Mouse (Mus musculus) layer of hippocampus, adult 9-10 months (tissue): Measurements from ENCODE around the gene Nadk.

Experiments
- DNase-seq: peaks from one replicate; pipeline ENCODE4 v3.0.0; 2022; ENCODE audit warnings: low spot score

The Nadk gene

DNA sequence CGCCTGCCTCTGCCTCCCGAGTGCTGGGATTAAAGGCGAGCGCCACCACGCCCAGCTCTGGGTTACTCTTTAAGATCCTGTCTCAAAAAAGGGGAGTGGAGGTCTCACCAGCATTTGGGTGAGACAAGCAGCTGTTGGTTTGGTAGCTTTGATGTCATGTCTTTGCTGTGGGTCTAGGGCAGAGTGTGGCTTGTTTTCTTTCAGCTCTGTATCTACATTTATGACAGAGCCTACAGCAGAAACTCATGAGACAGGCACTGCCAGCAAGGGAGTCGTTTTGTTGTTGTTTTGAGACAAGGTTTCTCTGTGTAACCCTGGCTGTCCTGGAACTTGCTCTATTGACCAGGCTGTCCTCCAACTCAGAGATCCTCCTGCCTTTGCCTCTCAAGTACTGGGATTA, 41.6 kb downstream of the Nadk start:
- no peak for DNase-seq

DNA sequence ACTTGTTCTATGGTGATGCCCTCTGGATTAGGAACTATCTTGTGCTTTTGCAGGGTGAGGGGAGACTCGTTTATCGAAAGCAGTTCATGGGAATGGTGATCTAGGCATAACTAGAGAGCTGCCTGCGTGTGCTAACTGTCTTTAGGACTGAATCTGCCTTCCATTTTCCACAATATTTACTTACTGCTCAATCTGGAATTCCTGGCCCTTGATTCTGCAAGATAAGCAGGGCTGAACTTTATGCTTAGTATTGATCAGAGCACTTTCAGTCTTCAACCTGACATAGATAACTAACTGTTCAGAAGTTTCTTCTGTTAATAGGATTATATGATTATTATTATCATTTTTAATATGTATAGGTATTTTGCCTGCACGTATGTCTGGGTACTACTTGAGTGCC, 43.0 kb downstream of the Nadk start:
- no peak for DNase-seq

DNA sequence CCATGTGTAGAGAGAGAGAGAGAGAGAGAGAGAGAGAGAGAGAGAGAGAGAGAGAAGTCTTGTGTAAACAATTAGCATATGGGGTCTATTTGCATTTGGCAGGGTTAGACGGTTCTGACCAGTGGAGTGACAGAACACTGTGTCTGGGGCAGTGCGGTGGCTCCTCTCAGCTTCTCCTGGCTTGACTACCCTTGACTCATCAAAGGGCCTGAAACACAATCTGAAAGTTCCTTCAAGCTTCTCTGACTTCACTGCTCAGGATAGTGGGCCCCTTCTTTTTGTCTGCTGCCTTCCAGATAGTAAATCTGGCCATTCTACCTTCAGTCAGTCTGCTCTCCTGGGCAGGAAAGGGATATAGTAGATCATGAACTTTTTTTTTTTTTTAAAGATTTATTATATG, 44.6 kb downstream of the Nadk start:
- DNase-seq: no peak

DNA sequence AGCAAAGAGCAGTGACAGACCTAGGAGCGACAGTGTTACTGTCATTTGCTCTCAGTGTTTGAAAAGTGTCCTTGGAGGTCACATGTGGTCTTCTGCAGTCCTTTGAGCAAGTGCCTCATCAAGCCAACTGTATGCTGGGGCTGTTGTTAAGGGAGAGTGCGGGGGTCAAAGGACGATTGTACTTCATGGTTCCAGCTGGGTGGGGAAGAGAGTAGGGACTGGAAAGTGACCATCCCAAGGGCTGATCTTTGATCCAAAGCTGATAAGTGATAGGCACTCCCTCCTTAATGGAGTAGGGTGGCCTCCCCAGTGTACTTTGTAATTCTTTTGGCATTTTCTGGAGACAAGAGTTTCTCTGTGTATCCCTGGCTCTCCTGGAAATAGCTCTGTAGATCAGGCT, 49.7 kb downstream of the Nadk start:
- DNase-seq: no peak

DNA sequence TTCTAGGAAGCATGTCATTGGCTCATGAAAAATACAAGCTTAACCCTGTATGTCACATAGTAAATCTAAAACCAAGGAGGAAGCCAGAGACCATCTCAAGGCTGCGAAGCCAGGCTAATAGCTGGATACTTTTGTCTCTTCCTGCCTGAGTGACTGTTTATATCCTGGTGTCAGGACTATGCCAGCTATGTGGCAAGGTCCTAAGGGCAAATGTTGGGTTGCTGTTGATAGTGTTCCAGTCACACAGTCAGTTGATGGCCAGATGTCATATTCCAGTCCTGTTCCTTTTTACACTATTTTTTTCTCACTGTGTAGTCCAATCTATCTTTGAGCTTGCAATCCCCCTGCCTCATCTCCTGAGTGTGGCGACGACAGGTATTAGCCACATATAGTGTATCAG, 51.1 kb downstream of the Nadk start:
- DNase-seq: no peak

DNA sequence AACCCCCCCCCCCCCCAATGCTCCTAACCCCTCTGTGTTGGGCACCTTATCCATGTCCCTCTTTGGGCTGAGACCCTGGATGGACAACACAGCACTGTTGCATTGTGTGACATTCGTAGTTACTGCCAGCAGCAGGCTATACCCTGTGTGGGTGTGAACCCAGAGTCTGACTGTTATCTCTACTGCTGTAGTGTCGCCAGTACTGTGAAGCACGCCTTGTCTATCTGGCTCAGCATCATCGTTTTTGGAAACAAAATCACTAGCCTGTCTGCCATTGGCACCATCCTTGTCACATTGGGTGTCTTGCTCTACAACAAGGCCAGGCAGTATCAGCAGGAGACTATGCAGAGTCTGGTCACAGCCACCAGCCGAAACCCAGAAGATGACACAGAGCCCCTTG, 56.1 kb downstream of the Nadk start:
- no peak for DNase-seq

DNA sequence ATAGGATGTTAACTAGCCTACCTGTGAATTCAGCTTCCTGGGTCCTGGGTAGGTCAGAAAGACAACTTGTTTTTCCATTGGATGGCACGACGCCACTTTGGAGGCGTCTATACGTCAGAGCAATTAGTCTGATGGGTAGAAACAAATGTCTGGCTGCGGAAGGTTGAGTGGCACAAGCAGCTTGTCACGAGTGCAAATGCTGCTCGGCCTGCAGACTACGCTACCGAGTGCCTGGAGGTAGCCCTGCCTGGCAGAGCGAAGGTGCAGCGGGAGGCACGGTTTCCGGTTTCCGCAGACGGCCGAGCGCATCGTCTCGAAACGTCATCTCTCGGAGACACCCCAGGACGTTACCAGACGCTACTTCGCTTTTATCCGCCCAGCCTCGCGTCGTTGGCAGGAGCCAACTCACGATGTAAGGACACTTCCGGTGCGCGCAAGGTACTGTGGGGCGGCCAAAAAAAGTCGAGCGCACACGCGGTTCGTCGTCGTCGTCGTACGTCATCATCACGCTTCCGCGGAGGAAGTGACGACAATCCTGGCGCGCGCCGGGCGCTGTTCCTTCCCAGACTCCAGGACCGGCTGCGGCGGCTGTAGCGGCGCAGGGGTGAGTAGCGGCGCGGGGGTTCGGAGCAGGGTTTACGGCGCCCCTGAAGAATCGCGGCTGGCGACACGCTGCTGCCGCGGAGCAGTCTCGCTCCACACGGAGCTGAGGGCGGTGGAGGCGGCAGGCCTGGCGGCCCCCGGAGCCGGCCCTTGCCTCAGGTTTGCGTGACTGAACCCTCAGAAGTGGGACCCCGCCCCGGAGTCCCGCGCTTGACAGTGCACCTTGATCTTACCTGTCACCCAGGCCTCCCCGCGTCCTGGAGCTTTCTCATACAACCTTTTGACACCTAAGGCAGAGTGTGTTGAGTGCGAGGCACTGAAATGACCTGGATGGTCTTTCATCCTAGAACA, 62.4 kb downstream of the Nadk start, which contains the start of gene Cdk11b:
Cdk11b (plus strand) TSS at position 517 of the 954 bp plus-strand sequence.
- DNase-seq: peak; percentile 86

DNA sequence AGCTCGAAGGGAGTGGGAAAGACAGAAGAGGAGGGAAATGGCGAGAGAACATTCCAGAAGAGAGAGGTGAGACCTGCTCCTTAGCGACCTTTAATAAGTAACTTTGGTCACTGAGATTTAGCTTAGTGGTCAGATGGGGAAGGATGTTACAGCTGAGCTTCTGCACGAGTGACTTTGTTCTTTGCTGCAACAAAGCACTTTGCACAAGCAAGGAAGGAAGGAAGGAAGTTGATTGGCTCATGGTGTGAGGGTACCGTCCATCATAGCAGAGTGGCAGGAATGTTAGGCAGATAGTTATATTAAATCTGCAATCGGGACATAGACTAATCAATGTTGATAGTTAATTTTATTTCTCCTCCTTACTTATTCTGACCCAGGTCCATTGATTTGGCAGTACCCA, 68.1 kb downstream of the Nadk start:
- no peak for DNase-seq

DNA sequence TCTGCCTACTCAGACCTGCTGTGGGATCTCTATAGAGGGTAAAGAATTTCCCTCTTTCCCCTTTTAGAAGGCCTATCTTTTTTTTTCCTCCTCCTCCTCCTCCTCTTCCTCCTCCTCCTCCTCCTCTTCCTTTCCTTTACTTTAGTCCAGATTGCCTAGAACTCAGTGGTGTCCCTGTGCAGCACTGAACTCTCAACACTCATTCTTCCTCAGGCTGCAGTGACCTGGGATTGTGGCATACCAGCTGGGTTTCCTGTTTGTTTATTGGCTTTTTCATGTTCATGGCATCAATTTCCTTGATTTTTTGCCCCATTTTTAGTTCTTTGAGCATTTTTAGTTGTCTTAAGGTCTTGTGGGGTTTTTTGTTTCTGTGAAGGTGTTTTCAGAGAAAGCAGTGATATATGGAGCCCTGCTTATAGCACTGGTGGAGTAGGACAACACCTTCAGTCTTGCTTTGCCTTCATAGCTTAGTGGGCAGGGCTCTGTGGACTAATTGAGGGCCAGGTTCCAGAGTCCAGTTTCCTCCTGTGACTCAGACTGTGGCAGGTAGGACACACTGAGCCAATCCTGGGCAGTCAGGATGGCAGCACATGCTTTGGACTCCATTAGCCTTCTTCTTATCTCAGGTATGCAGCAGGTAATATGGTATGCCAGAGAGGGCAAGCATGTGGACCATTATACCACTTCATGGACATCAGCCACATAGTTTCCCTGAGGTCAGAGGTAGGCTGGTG, 73.8 kb downstream of the Nadk start:
- DNase-seq: no peak
